Mouse (Mus musculus) forebrain, embryonic 11.5 days (tissue): ENCODE results near the gene Aup1. TPM values are rescaled to one million over a fixed set of nuclear protein-coding genes. Genes with fewer than 3 reads are reported as not detected.
A peak's percentile ranks its signal among the peaks of the same experiment; 100 is the strongest.

Source experiments
- ATAC-seq: fragments of 200-750 bp; cut with Nextera tagmentation; replicated peaks from 2 replicates; pipeline ENCODE4 v1.8.0; 2017; ENCODE audit warnings: moderate TSS enrichment; ENCODE audit not compliant: low FRiP score
- DNase-seq: peaks from one replicate; pipeline ENCODE4 v3.0.0-alpha.2; 2017; ENCODE audit warnings: low spot score
- H3K27ac ChIP-seq: fragments of 300-500 bp; sonication (generic); 2 replicates; pipeline ENCODE4 v1.5.1; 2014; ENCODE audit warnings: low read depth, low read length
- H3K27me3 ChIP-seq: fragments of 300-500 bp; sonication (generic); 2 replicates; pipeline ENCODE4 v1.6.1; 2014; ENCODE audit warnings: mild to moderate bottlenecking, low read length, mixed read lengths; ENCODE audit not compliant: control insufficient read depth, insufficient read depth
- H3K36me3 ChIP-seq: fragments of 300-500 bp; sonication (generic); 2 replicates; pipeline ENCODE4 v1.6.1; 2014; ENCODE audit warnings: mild to moderate bottlenecking, low read length, moderate library complexity, mixed read lengths; ENCODE audit not compliant: control insufficient read depth, insufficient read depth
- H3K4me1 ChIP-seq: fragments of 300-500 bp; sonication (generic); replicated peaks from 2 replicates; pipeline ENCODE4 v1.6.1; 2014; ENCODE audit warnings: low read length, mixed read lengths; ENCODE audit not compliant: control insufficient read depth, insufficient read depth
- H3K4me2 ChIP-seq: fragments of 300-500 bp; sonication (generic); 2 replicates; pipeline ENCODE4 v1.6.1; 2014; ENCODE audit warnings: low read depth, mild to moderate bottlenecking, low read length, moderate library complexity, mixed read lengths; ENCODE audit not compliant: severe bottlenecking
- H3K4me3 ChIP-seq: fragments of 300-500 bp; sonication (generic); 2 replicates; pipeline ENCODE4 v1.5.1; 2014; ENCODE audit warnings: low read depth, low read length
- H3K9ac ChIP-seq: fragments of 300-500 bp; sonication (generic); 2 replicates; pipeline ENCODE4 v1.6.1; 2014; ENCODE audit warnings: low read length
- H3K9me3 ChIP-seq: fragments of 300-500 bp; sonication (generic); 2 replicates; pipeline ENCODE4 v1.6.1; 2016; ENCODE audit warnings: low read length, mixed read lengths; ENCODE audit not compliant: control insufficient read depth
- WGBS: fragments of 180-500 bp; shearing (Covaris S2); extraction: QIAGEN DNeasy Blood & Tissue Kit; methylation state at CpG from one replicate; pipeline ENCODE4 v1.1.7; 2014; 5-methylcytosine and 5-hydroxymethylcytosine counted together
- polyA plus RNA-seq: library from polyadenylated mRNA; unstranded; fragments of >200 nt; fragmentation: Nextera tagmentation; extraction: Ambion mirVana; gene quantifications from 2 replicates; pipeline ENCODE4 v1.2.1, GENCODE M21; 2014

The Aup1 gene
- polyA plus RNA-seq, 1 experiment from 2014 or later, result 125 TPM

- ATAC-seq (no peak), DNase-seq (peak; percentile 64)
- Histone ChIP-seq H3K4me1 (peaks cover 14% of the 10 kb centered on the region; the same call in 1 of the 2 replicates), H3K27ac (no peak overlapping the region), H3K27me3 (peaks cover 96% of the 10 kb centered on the region), H3K4me2 (peak overlapping the region; percentile 27; the same call in 1 of the 2 replicates), H3K9ac (no peak overlapping the region), H3K9me3 (no peaks in the 10 kb centered on the region), H3K4me3 (no peak overlapping the region), H3K36me3 (no peaks in the 10 kb centered on the region)
- WGBS, result under 1% methylated on average over 81 of the region's 81 CpGs
These were observed 14.6 kb downstream of the Aup1 start for GRCm38 (mm10) chr6:83068706-83069487.

- H3K9me3 ChIP-seq, result no peaks in the 10 kb centered on the region
- no peak overlapping the region for H3K27ac ChIP-seq
- peak overlapping the region; percentile 6; the same call in 1 of the 2 replicates for H3K4me3 ChIP-seq
- H3K36me3 ChIP-seq, result no peaks in the 10 kb centered on the region
- no peak overlapping the region for H3K9ac ChIP-seq
- DNase-seq (peak; percentile 70), ATAC-seq (peak; percentile 32; the same call in 1 of the 2 replicates)
- H3K27me3 ChIP-seq, result peaks cover 96% of the 10 kb centered on the region
- peak overlapping the region; percentile 24 for H3K4me2 ChIP-seq
- H3K4me1 ChIP-seq, result peaks cover 14% of the 10 kb centered on the region; the same call in 1 of the 2 replicates
- under 1% methylated on average over 69 of the region's 69 CpGs for WGBS
These were observed 15.3 kb downstream of the Aup1 start for GRCm38 (mm10) chr6:83069488-83070246.

DNA sequence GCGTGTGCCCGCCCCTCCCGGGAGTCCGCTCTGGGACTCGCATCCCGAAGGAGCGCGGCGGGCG lies 15.8 kb downstream of the Aup1 start, which contains the start of gene Tlx2:
TSS of gene Tlx2 (minus strand) at position 47 of the 64 bp plus-strand sequence.
- Histone ChIP-seq H3K27ac (no peak within 1 kb of the TSS), H3K36me3 (no peaks in the 10 kb centered on the region), H3K27me3 (peaks cover 92% of the 10 kb centered on the region), H3K4me1 (peaks cover 14% of the 10 kb centered on the region; the same call in 1 of the 2 replicates), H3K4me3 (peak within 1 kb of the TSS; percentile 6; the same call in 1 of the 2 replicates), H3K9me3 (no peaks in the 10 kb centered on the region), H3K4me2 (peak within 1 kb of the TSS; percentile 24), H3K9ac (no peak within 1 kb of the TSS)
- 0% methylated on average over 10 of the region's 10 CpGs for WGBS
- ATAC-seq (no peak), DNase-seq (no peak)

GRCm38 (mm10) chr6:83070311-83071219 lies 16.2 kb downstream of the Aup1 start:
- Histone ChIP-seq H3K9me3 (no peaks in the 10 kb centered on the region), H3K27me3 (peaks cover 89% of the 10 kb centered on the region), H3K27ac (no peak overlapping the region), H3K4me3 (peak overlapping the region; percentile 6; the same call in 1 of the 2 replicates), H3K9ac (no peak overlapping the region), H3K4me1 (peaks cover 14% of the 10 kb centered on the region; the same call in 1 of the 2 replicates), H3K4me2 (peak overlapping the region; percentile 24), H3K36me3 (no peaks in the 10 kb centered on the region)
- under 1% methylated on average over 58 of the region's 58 CpGs for WGBS
- DNase-seq (peak; percentile 77), ATAC-seq (peak; percentile 42; the same call in 1 of the 2 replicates)

- H3K4me3 ChIP-seq, result no peak overlapping the region
- DNase-seq (no peak), ATAC-seq (0 out of 2 replicates have a peak, but pooled peaks have one; percentile 22)
- H3K36me3 ChIP-seq, result no peaks in the 10 kb centered on the region
- no peak overlapping the region for H3K4me2 ChIP-seq
- peaks cover 14% of the 10 kb centered on the region; the same call in 1 of the 2 replicates for H3K4me1 ChIP-seq
- no peak overlapping the region for H3K9ac ChIP-seq
- H3K27me3 ChIP-seq, result peaks cover 88% of the 10 kb centered on the region
- H3K9me3 ChIP-seq, result no peaks in the 10 kb centered on the region
- 2% methylated on average over 23 of the region's 24 CpGs for WGBS
- no peak overlapping the region for H3K27ac ChIP-seq
These were observed 16.9 kb downstream of the Aup1 start for GRCm38 (mm10) chr6:83071220-83071619.

- DNase-seq (peak; percentile 48), ATAC-seq (no peak)
- Histone ChIP-seq H3K9ac (no peak overlapping the region), H3K4me2 (no peak overlapping the region), H3K4me1 (peaks cover 10% of the 10 kb centered on the region; the same call in 1 of the 2 replicates), H3K9me3 (no peaks in the 10 kb centered on the region), H3K4me3 (no peak overlapping the region), H3K27me3 (peaks cover 56% of the 10 kb centered on the region), H3K36me3 (no peaks in the 10 kb centered on the region), H3K27ac (no peak overlapping the region)
- 15% methylated on average over 2 of the region's 2 CpGs for WGBS
These were observed 20.7 kb downstream of the Aup1 start for GRCm38 (mm10) chr6:83074979-83075378.

DNA sequence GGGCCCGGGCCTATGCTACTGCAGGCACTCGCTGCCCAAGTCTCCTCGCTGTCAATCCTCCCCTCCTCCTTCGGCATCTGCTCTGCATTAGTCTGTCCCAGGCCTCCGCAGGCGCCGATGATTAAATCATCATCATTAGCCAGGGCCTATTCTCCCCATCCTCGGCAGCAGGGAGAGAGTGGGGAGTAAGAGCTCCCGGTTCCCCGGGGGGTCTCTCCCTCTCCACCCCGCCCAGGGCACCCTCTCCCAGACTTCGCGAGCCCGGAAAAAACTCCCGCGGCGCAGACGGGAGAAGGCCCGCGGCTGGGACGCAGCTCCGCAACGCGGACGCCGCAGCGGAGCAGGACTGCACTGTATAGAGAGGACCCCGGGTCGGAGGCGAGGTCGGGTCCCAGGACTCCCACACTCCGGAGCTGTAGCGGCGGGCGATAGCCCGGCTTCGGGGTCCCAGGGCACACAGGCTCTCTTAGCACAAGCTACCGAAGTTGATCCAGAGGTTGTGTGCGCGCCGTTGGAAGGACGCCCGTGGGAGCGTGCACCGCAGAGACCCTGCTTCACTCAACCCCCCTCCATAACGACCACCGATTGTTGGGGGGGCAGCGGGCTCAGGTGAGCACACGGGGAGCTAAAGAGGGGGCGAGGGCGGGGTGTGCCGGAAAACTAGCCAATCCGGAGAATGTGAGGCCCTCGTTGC lies 23.5 kb downstream of the Aup1 start, which contains the start of gene Pcgf1:
TSS of gene Pcgf1 (plus strand) at position 240 of the 694 bp plus-strand sequence.
- peaks cover 3% of the 10 kb centered on the region; the same call in 1 of the 2 replicates for H3K36me3 ChIP-seq
- DNase-seq (no peak), ATAC-seq (peak; percentile 84)
- peak within 1 kb of the TSS; percentile 71 for H3K4me3 ChIP-seq
- H3K27me3 ChIP-seq, result peaks cover 31% of the 10 kb centered on the region
- H3K9me3 ChIP-seq, result no peaks in the 10 kb centered on the region
- H3K27ac ChIP-seq, result peak within 1 kb of the TSS; percentile 77
- WGBS, result under 1% methylated on average over 52 of the region's 54 CpGs
- peaks cover 5% of the 10 kb centered on the region; the same call in 1 of the 2 replicates for H3K4me1 ChIP-seq
- peak within 1 kb of the TSS; percentile 99 for H3K4me2 ChIP-seq
- H3K9ac ChIP-seq, result peak within 1 kb of the TSS; percentile 78
